Mouse (Mus musculus): Measurements from ENCODE around the gene Cd101. TPM values are rescaled to one million over a fixed set of nuclear protein-coding genes. Genes with fewer than 3 reads are reported as not detected.

The Cd101 gene
- total RNA-seq, 2 experiments from 2014 or later = 0.39 to 0.55 TPM

DNA sequence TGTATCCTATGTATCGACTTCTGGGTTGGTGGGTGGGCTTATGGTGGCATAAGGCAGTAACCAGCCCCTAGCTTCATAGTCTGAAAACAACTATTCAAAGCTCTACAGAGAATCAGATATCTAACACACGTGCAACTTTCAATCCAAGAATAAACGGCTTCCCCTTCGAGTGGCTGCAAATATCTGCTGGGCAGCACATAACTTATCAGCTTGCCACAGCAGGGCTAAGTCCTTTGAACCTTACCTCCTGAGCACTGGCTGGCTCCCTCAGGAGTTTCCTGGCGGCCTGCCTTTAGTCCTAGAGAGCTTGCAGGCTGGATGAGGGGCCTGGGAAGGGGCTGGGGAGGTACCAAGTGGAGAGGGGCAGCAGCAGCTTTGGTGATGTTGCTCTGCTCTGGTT lies 68.3 kb downstream of the Cd101 start:
- DNase-seq = no peak
- intact Hi-C loops (cut with DNase I; ENCODE audit: low total_unique reads) = loop anchor here (10.0 kb wide), 1 partner anchor 494 kb away; no protein-coding TSS in a partner anchor

DNA sequence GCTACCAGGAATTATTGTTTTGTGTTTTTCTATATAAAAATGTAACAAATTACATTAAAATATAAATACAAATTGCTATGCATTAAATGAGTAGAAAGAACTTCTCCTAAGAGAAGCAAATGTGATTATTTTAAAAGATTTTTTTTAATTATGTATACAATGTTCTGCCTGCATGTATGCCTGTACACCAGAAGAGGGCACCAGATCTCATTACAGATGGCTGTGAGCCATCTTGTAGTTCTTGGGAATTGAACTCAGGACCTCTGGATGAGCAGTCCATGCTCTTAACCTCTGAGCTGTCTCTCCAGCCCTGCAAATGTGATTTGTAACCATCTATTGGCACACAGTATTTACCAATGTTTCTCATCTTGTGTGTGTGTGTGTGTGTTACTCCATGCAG lies 74.7 kb downstream of the Cd101 start:
- DNase-seq = no peak
- intact Hi-C loops (cut with DNase I; ENCODE audit: low total_unique reads) = no loop called here

GRCm38 (mm10) chr3:100951531-100951930 lies 77.8 kb downstream of the Cd101 start:
- intact Hi-C loops (cut with DNase I; ENCODE audit: low total_unique reads) = no loop called here
- DNase-seq = no peak

DNA sequence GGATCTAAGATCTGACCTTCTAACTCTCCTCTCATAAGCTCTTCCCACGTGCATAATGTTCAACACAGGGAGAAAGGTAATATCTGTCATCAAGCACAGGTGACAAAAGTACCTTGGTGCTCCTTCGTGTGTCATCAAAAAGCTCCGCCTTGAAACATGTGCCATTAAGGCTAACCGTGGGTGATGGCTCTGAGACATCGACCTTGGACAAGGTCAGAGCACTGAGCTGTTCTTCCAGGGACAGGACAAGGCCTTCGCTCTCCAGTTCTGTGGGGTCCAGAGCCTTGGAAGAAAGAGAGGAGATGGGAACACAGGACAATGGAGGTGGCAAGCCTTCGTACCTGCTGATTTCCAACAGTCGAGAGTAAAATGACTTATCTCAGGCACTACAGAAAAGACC lies 82.1 kb downstream of the Cd101 start:
- intact Hi-C loops (cut with DNase I; ENCODE audit: low total_unique reads) = no loop called here
- no peak for DNase-seq

Other genes with a start within 250 kb of the Cd101 start
- gene Vtcn1, start 204.1 kb downstream of the Cd101 start, total RNA-seq (2021) = under 1 TPM; 0.31 to 0.94 TPM
- 1 to 10 TPM; 4.9 to 7.2 TPM for gene Trim45, start 107.4 kb downstream of the Cd101 start, total RNA-seq (2021)
- 1 to 10 TPM; 4.5 to 4.8 TPM for gene Ttf2, start 59.9 kb downstream of the Cd101 start, total RNA-seq (2021)
- 10 to 100 TPM; 31.6 to 39.6 TPM for gene Ptgfrn, start 80.7 kb upstream of the Cd101 start, total RNA-seq (2021)

All from gastrocnemius, postnatal 14 days (tissue).